Mouse (Mus musculus): ENCODE data around the gene Trim28. TPM values are rescaled to one million over a fixed set of nuclear protein-coding genes. Genes with fewer than 3 reads are reported as not detected.

Trim28 gene
- polyA plus RNA-seq (2014; fragmentation: Illumina TruSeq; extraction: RNeasy Lipid Tissue Mini Kit (QIAGEN cat#74804); ENCODE audit: low read depth, low replicate concordance): 13.1 TPM

DNA sequence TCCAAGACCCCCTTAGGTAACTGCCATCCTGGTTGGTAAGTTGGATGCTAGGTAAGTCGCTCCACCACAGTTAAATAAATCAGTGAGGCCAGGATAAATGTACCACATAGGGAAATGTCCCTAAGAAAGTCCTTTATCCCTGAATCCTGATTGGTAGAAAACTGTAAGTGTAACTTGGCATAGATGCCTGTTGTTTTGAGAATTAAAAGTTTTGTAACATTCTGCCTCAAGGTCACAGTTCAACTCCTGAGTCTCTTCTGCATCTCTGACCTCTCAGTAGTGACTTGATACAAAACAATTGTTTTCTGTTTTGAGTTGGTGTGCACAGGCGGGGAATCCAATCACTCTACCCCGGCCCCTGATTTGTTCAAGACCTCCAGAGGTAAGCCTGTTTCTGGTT, at the start of gene Trim28:
Gene Trim28 (plus strand): TSS at position 264 of the 400 bp plus-strand sequence.

DNA sequence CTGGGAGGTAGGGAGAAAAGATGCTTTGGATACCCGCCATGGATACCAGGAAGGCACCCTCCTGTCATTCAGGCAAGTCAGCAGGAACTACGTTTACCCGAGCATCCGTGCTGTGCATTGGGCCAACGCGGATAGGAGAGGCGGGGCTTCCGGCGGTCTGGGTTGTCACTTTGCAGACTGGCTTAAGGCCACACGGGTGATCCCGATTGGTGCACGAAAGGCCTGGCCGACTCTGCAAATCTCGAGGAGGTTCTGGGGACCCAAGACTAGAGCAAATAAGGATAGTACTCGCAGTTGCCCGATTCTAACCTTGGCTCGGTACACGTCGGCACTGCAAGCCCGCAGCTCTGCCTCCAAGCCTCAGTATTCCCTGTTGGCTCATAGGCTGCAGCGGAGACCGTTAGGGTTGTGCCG, 33.2 kb upstream of the Trim28 start, which contains the start of gene Zfp324:
Gene Zfp324 (plus strand): TSS at position 161 of the 414 bp plus-strand sequence.

DNA sequence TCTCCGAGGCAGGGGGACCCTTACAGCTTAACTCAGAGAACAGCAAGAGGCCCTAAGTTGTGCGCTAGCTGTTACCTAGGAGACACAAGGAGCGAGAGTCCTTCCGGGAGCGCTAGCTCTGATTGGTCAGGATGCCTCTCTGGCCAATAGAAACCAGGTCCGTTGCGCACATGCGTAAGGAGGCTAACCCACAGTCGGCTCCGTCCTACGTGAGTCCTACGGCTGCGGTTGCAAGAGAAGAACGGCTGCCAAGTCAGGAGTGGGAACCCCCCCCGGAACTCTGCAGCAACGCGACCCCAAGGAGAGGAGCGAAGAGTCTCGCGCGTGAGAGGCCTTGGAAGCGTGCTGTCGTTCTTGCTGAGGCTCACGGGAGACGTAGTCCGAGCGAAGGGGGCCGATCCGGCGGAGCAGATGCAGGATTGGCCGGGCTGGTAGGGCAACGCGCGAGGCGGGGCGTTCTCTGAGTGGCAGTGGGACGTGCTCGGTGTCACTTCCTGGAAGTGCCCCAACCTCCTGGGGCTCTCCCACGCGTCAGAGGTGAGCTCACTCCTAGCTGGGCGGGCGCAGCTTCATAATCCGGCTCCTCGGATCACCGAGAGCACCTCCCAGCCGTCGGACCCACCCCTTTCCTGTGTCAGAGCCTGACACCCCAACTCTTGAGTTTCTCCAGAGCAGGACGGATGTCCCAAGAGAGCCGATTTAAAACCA, 21.1 kb upstream of the Trim28 start, which contains the start of gene Zfp446:
Gene Zfp446 (plus strand): TSS at position 167 of the 708 bp plus-strand sequence.

DNA sequence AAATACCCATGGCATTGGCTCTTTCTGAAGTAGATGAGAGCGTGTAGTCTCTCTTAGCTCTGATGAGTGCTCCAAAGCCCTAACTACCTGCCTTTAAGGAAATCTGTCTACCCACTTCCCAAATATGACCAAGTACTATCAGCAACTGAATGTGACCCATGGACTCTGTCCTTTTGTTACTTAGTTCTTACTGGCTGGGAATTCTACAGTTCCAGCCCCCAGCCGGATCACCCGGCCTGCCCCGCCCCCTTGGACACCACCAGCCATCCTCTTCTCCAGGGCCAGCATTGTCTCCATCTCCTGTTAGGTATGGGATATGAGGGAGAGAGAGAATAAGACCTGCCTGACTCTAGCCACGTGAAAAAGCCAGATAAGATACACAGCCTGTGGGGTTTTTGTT, 861 bp upstream of the Trim28 start, which contains the start of gene Slc27a5:
Gene Slc27a5 (minus strand): TSS at position 140 of the 400 bp plus-strand sequence.

DNA sequence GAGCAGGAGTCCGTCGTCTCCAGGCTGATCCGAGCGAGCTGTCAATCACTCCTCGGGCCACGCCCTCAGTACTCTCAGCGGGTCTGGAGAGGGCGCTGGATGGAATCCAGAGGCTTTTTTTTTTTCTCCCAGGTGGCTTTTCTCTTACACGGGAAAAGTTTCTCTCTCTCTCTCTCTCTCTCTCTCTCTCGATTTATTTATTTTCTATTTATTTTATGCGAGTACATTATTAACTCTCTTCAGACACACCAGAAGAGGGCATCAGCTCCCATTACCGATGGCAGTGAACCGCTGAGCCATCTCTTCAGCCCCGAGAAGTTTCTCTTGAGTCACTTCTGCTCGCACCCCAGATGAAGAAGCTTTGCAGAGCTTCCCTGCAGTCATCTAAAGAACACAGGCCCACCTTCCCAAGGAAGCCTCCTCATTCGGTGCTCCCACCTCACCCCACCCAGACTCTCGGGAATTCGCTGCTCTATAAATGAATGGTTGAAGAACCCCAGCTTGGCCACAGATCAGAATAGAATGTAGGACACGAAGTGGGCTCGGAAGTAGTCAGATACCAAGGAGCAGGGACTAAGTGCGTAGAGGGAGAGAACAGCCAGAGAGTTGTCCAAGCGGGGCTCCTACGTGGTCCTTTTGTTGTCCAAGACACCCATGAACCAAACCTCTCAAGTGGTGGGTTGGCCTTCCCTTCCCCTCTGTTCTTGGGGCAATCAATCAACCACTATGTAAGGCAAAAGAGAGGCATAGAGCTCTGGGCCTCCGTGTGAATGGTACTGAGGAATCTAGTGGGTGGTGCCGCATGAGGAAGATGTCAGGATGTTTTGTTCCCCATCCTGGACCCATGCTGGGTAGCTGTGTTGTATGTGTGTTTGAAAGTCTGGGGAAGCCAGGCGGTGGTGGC, 11.3 kb downstream of the Trim28 start, which contains the start of gene Zbtb45:
Gene Zbtb45 (minus strand): TSS at position 30 of the 904 bp plus-strand sequence.

DNA sequence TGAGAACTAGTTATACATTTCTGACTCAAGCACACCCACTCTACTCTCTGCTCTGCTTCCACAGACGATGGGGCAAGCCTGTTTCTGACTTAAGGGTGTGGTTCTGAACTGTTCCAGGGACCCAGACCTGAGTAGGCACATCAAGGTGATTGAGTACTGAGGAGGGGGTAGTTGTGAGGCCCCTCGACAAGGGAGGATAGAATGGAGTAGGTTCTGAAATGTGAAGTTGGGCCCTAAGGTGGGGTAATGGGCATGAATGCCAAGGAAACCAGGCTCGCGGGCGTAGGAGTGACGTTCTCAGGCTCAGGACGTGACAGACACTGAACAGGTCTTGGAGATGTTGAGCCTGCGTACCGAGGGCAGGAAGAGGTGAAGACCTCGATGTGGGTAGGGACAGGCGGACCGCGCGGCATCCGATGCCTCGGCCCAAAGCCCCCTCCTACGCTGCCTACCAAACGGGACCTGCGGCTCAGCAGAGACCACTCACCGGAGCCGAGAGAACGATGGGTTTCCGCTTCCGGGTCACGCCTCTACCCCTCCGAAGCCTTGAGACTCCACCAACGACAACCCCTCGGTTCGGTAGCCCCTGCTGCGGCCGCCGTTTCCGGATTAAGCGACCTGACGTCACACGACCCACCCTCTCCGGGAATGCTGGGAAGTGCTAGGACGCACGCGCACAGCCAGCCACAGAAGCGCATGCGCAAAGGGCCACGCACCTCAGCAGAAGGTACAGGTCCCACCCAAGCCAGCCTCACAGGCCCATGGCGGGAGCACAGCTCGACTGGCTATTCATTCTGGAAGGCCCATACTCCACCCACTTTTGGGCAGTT, 35.4 kb downstream of the Trim28 start, which contains the start of gene Chmp2a:
Gene Chmp2a (minus strand): TSS at position 660 of the 830 bp plus-strand sequence.

DNA sequence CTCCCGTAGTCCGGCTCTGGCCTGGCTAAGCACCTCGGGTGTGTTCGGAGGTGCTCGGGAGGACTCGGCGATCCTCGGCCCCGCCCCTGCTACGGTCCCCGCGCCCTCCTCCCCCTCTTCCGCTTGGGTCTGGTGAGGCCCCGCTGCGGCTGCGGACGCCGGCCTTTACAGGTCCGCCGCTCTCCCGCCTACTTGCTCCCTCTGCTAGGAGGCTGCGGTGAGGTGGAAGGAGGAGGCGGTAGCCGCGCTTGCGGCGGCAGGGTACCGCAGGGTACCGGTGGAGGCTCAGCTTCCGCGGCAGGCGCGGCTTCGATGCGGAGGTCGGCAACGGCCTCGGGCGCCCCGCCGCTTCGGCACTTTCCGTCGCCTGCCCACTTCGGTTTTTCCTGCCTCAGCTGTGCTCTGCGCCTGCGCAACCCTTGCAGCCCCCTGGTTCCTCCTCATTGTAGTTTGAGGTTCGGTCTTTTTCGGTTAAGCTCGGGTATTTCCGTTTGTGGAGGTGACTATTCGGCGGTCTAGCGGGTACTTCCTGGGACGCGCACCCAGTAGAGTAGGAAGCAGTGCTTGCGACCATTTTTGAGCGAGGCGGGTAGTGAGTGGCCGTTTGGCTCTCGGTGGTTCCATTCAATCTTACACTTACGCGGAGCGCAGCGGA, 39.1 kb downstream of the Trim28 start, which contains the start of gene Ube2m:
Gene Ube2m (minus strand): TSS at position 375 of the 655 bp plus-strand sequence.

DNA sequence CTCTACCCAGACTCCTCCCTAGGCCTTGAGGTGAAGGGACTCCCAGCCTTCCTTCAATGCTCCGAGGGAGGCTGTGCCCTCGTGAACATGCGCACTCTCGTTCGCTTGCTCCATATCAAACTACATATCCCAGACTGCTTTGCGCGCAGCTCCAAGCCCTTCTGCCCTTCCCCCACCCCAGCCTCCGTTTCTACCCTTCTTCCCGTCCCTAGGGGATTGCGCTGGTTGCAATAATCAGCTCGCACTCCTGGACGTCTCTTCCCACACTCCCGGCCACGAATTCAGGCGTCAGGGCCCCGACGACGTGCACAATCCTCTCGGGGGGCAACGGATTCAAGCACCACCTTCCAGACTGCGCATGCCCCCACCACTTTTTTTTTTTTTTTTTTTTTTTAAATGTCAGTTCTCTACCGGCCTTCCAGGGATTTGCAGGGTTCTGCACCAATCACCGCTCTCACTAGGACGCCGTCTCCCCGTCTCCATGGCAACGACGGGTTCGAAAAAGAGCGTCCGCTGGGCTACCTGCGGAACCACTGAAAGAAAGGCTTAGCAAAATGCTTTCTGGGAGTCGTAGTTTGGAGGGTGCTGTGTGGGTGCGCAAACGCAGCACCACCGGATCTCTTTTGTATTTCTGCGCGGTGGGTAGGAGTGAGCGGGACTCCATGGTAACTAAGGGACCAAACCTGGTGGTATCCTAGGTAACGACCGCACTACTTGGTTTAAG, 55.5 kb downstream of the Trim28 start, which contains the start of gene Mzf1:
Gene Mzf1 (minus strand): TSS at position 478 of the 724 bp plus-strand sequence.

Other genes with a start within 250 kb of the Trim28 start
- 0.81 TPM for gene Zscan18, start 195.5 kb upstream of the Trim28 start, polyA plus RNA-seq (2014; fragmentation: Illumina TruSeq; extraction: RNeasy Lipid Tissue Mini Kit (QIAGEN cat#74804); ENCODE audit: low read depth, low replicate concordance)
- 24.1 TPM for gene Zfp329, start 180.3 kb upstream of the Trim28 start, polyA plus RNA-seq (2014; fragmentation: Illumina TruSeq; extraction: RNeasy Lipid Tissue Mini Kit (QIAGEN cat#74804); ENCODE audit: low read depth, low replicate concordance)
- 30.9 TPM for gene Zfp110, start 164.4 kb upstream of the Trim28 start, polyA plus RNA-seq (2014; fragmentation: Illumina TruSeq; extraction: RNeasy Lipid Tissue Mini Kit (QIAGEN cat#74804); ENCODE audit: low read depth, low replicate concordance)
- gene Zfp128, start 117.9 kb upstream of the Trim28 start, polyA plus RNA-seq (2014; fragmentation: Illumina TruSeq; extraction: RNeasy Lipid Tissue Mini Kit (QIAGEN cat#74804); ENCODE audit: low read depth, low replicate concordance): 5.7 TPM
- gene Zscan22, start 101.3 kb upstream of the Trim28 start, polyA plus RNA-seq (2014; fragmentation: Illumina TruSeq; extraction: RNeasy Lipid Tissue Mini Kit (QIAGEN cat#74804); ENCODE audit: low read depth, low replicate concordance): 5.6 TPM
- 13.9 TPM for gene Rps5, start 76.8 kb upstream of the Trim28 start, polyA plus RNA-seq (2014; fragmentation: Illumina TruSeq; extraction: RNeasy Lipid Tissue Mini Kit (QIAGEN cat#74804); ENCODE audit: low read depth, low replicate concordance)
- gene Rnf225, start 71.7 kb upstream of the Trim28 start, polyA plus RNA-seq (2014; fragmentation: Illumina TruSeq; extraction: RNeasy Lipid Tissue Mini Kit (QIAGEN cat#74804); ENCODE audit: low read depth, low replicate concordance): 0.16 TPM
- gene Zfp324, start 33.3 kb upstream of the Trim28 start, polyA plus RNA-seq (2014; fragmentation: Illumina TruSeq; extraction: RNeasy Lipid Tissue Mini Kit (QIAGEN cat#74804); ENCODE audit: low read depth, low replicate concordance): 2.7 TPM
- 2.0 TPM for gene Zfp446, start 21.3 kb upstream of the Trim28 start, polyA plus RNA-seq (2014; fragmentation: Illumina TruSeq; extraction: RNeasy Lipid Tissue Mini Kit (QIAGEN cat#74804); ENCODE audit: low read depth, low replicate concordance)
- not detected for gene Slc27a5, start 922 bp upstream of the Trim28 start, polyA plus RNA-seq (2014; fragmentation: Illumina TruSeq; extraction: RNeasy Lipid Tissue Mini Kit (QIAGEN cat#74804); ENCODE audit: low read depth, low replicate concordance)
- gene Zbtb45, start 10.9 kb downstream of the Trim28 start, polyA plus RNA-seq (2014; fragmentation: Illumina TruSeq; extraction: RNeasy Lipid Tissue Mini Kit (QIAGEN cat#74804); ENCODE audit: low read depth, low replicate concordance): 0.44 TPM
- gene Chmp2a, start 35.7 kb downstream of the Trim28 start, polyA plus RNA-seq (2014; fragmentation: Illumina TruSeq; extraction: RNeasy Lipid Tissue Mini Kit (QIAGEN cat#74804); ENCODE audit: low read depth, low replicate concordance): 117 TPM
- 64.8 TPM for gene Ube2m, start 39.2 kb downstream of the Trim28 start, polyA plus RNA-seq (2014; fragmentation: Illumina TruSeq; extraction: RNeasy Lipid Tissue Mini Kit (QIAGEN cat#74804); ENCODE audit: low read depth, low replicate concordance)
- 0.36 TPM for gene Mzf1, start 55.6 kb downstream of the Trim28 start, polyA plus RNA-seq (2014; fragmentation: Illumina TruSeq; extraction: RNeasy Lipid Tissue Mini Kit (QIAGEN cat#74804); ENCODE audit: low read depth, low replicate concordance)
- not detected for gene Vmn1r85, start 96.1 kb downstream of the Trim28 start, polyA plus RNA-seq (2014; fragmentation: Illumina TruSeq; extraction: RNeasy Lipid Tissue Mini Kit (QIAGEN cat#74804); ENCODE audit: low read depth, low replicate concordance)
- gene Vmn1r86, start 120.8 kb downstream of the Trim28 start, polyA plus RNA-seq (2014; fragmentation: Illumina TruSeq; extraction: RNeasy Lipid Tissue Mini Kit (QIAGEN cat#74804); ENCODE audit: low read depth, low replicate concordance): not detected
- not detected for gene Vmn1r87, start 141.0 kb downstream of the Trim28 start, polyA plus RNA-seq (2014; fragmentation: Illumina TruSeq; extraction: RNeasy Lipid Tissue Mini Kit (QIAGEN cat#74804); ENCODE audit: low read depth, low replicate concordance)
- not detected for gene Vmn1r88, start 160.5 kb downstream of the Trim28 start, polyA plus RNA-seq (2014; fragmentation: Illumina TruSeq; extraction: RNeasy Lipid Tissue Mini Kit (QIAGEN cat#74804); ENCODE audit: low read depth, low replicate concordance)
- gene Vmn1r89, start 213.9 kb downstream of the Trim28 start, polyA plus RNA-seq (2014; fragmentation: Illumina TruSeq; extraction: RNeasy Lipid Tissue Mini Kit (QIAGEN cat#74804); ENCODE audit: low read depth, low replicate concordance): not detected